Mouse (Mus musculus) naive thymus-derived CD4-positive, alpha-beta T cell, adult 2 months (primary cell): Measurements from ENCODE around the gene Ptpn5.

Source experiments
- DNase-seq: peaks from one replicate; pipeline ENCODE4 v3.0.0-alpha.2; 2011; ENCODE audit warnings: low read depth

Ptpn5 gene

GRCm38 (mm10) chr7:47056273-47056672 lies 77.2 kb downstream of the Ptpn5 start:
- DNase-seq = no peak

- DNase-seq = no peak
Measured at GRCm38 (mm10) chr7:47055744-47056143, 77.7 kb downstream of the Ptpn5 start.

GRCm38 (mm10) chr7:47054666-47055065 lies 78.8 kb downstream of the Ptpn5 start:
- DNase-seq = no peak

GRCm38 (mm10) chr7:47053287-47053686 lies 80.2 kb downstream of the Ptpn5 start:
- no peak for DNase-seq

- DNase-seq = peak; percentile 6
Measured at GRCm38 (mm10) chr7:47052276-47052675, 81.2 kb downstream of the Ptpn5 start.

- peak; percentile 26 for DNase-seq
Measured at GRCm38 (mm10) chr7:47051404-47052151, 81.9 kb downstream of the Ptpn5 start.

GRCm38 (mm10) chr7:47050766-47051165 lies 82.7 kb downstream of the Ptpn5 start:
- DNase-seq = no peak

GRCm38 (mm10) chr7:47050366-47050765 lies 83.1 kb downstream of the Ptpn5 start, which contains the start of gene Tmem86a:
Gene Tmem86a, plus strand, starts transcription at chr7:47050601.
- peak; percentile 96 for DNase-seq

- DNase-seq = no peak
Measured at GRCm38 (mm10) chr7:47042823-47043490, 90.5 kb downstream of the Ptpn5 start.

GRCm38 (mm10) chr7:47042121-47042520 lies 91.4 kb downstream of the Ptpn5 start:
- DNase-seq = no peak

GRCm38 (mm10) chr7:47041706-47042105 lies 91.8 kb downstream of the Ptpn5 start:
- no peak for DNase-seq

- DNase-seq = no peak
Measured at GRCm38 (mm10) chr7:47035426-47035825, 98.1 kb downstream of the Ptpn5 start.

GRCm38 (mm10) chr7:47034785-47035384 lies 98.6 kb downstream of the Ptpn5 start:
- no peak for DNase-seq

GRCm38 (mm10) chr7:47031371-47031770 lies 102.1 kb downstream of the Ptpn5 start:
- DNase-seq = no peak

GRCm38 (mm10) chr7:47030517-47031193 lies 102.8 kb downstream of the Ptpn5 start:
- no peak for DNase-seq
